Mouse (Mus musculus): ENCODE measurements around the gene Cnot6. TPM values are rescaled to one million over a fixed set of nuclear protein-coding genes. Genes with fewer than 3 reads are reported as not detected.

Cnot6 gene
- polyA plus RNA-seq, 1 experiment from 2014 or later, result 61.9 TPM

- 61% methylated on average over 4 of the region's 4 CpGs for WGBS
- ATAC-seq (ENCODE audit: borderline replicate concordance, extremely low read depth, low FRiP score, low TSS enrichment), result no peak
- Histone ChIP-seq H3K4me2 (no peak overlapping the region), H3K27ac (no peak overlapping the region), H3K4me3 (no peak overlapping the region), H3K36me3 (peaks cover 15% of the 10 kb centered on the region), H3K27me3 (no peaks in the 10 kb centered on the region), H3K9ac (no peak overlapping the region), H3K9me3 (no peaks in the 10 kb centered on the region), H3K4me1 (no peaks in the 10 kb centered on the region)
Measured at GRCm38 (mm10) chr11:49665462-49665861, 47.1 kb downstream of the Cnot6 start.

- 76% methylated on average over 12 of the region's 12 CpGs for WGBS
- no peak for ATAC-seq (ENCODE audit: borderline replicate concordance, extremely low read depth, low FRiP score, low TSS enrichment)
- Histone ChIP-seq H3K9me3 (no peaks in the 10 kb centered on the region), H3K36me3 (peaks cover 7% of the 10 kb centered on the region), H3K4me3 (no peak overlapping the region), H3K4me1 (0 out of 2 replicates have a peak, but pooled peaks cover under 1% of the 10 kb centered on the region), H3K9ac (no peak overlapping the region), H3K4me2 (no peak overlapping the region), H3K27me3 (no peaks in the 10 kb centered on the region), H3K27ac (no peak overlapping the region)
Measured at GRCm38 (mm10) chr11:49664262-49665140, 48.0 kb downstream of the Cnot6 start.

GRCm38 (mm10) chr11:49663310-49663709, 49.2 kb downstream of the Cnot6 start, which contains the start of gene Scgb3a1:
TSS of gene Scgb3a1 (plus strand) at chr11:49663610.
- H3K4me1 ChIP-seq, result peaks cover 11% of the 10 kb centered on the region; the same call in 1 of the 2 replicates
- H3K4me3 ChIP-seq, result no peak within 1 kb of the TSS
- WGBS, result 69% methylated on average over 5 of the region's 5 CpGs
- no peak within 1 kb of the TSS for H3K27ac ChIP-seq
- H3K36me3 ChIP-seq, result peaks cover 1% of the 10 kb centered on the region; the same call in 1 of the 2 replicates
- no peak within 1 kb of the TSS for H3K4me2 ChIP-seq
- no peaks in the 10 kb centered on the region for H3K9me3 ChIP-seq
- no peak for ATAC-seq (ENCODE audit: borderline replicate concordance, extremely low read depth, low FRiP score, low TSS enrichment)
- no peaks in the 10 kb centered on the region for H3K27me3 ChIP-seq
- no peak within 1 kb of the TSS for H3K9ac ChIP-seq

DNA sequence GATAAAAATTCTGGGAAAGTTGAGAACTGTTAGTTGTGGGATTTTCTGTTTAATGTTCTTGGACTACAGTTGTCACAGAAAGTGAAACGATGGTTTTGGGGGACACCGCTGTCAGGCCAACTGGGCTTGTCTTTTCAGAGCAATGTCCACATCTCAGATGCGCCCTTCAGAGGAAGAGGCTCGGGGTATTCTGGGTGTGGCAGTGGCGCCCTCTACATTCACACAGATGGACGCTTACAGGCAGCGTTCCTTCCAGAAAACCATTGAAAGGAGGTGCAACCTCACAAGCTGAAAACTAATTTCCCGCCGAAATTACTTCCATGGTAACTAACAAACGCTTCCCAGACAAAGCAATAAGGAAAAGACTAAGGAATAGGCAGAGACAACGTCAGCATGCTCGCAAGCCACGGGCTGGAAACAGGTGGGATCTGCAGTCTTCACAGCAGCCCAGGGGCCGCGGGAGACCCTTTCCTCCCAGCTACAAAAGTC, 50.2 kb downstream of the Cnot6 start:
- no peak overlapping the region for H3K27ac ChIP-seq
- no peaks in the 10 kb centered on the region for H3K9me3 ChIP-seq
- H3K4me3 ChIP-seq, result no peak overlapping the region
- no peak overlapping the region for H3K4me2 ChIP-seq
- no peak for ATAC-seq (ENCODE audit: borderline replicate concordance, extremely low read depth, low FRiP score, low TSS enrichment)
- peaks cover 18% of the 10 kb centered on the region; the same call in 1 of the 2 replicates for H3K4me1 ChIP-seq
- 49% methylated on average over 15 of the region's 15 CpGs for WGBS
- no peaks in the 10 kb centered on the region for H3K36me3 ChIP-seq
- H3K9ac ChIP-seq, result no peak overlapping the region
- no peaks in the 10 kb centered on the region for H3K27me3 ChIP-seq

DNA sequence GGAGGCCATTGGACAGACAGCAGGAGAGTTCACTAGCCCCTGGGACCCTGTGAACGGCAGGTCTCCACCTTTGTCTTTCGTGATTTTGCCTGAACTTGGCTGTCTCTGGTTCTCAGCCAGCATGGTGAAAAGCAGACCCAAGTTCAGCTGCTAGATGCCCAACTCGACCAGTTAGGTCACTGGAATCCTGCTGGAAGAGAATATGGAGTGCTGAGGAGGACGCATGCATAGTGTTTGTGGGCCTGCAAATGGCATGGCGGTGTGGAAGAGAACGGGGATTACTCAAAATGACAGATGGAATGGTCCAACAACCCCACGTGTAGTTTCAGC, 53.1 kb downstream of the Cnot6 start:
- Histone ChIP-seq H3K4me2 (no peak overlapping the region), H3K4me3 (no peak overlapping the region), H3K9me3 (no peaks in the 10 kb centered on the region), H3K27ac (peak overlapping the region; percentile 50), H3K4me1 (peaks cover 18% of the 10 kb centered on the region; the same call in 1 of the 2 replicates), H3K36me3 (no peaks in the 10 kb centered on the region), H3K9ac (no peak overlapping the region), H3K27me3 (no peaks in the 10 kb centered on the region)
- WGBS, result 72% methylated on average over 7 of the region's 7 CpGs
- ATAC-seq (ENCODE audit: borderline replicate concordance, extremely low read depth, low FRiP score, low TSS enrichment), result no peak

- ATAC-seq (ENCODE audit: borderline replicate concordance, extremely low read depth, low FRiP score, low TSS enrichment), result peak; percentile 44; the same call in 1 of the 2 replicates
Measured at GRCm38 (mm10) chr11:49658791-49659469, 53.6 kb downstream of the Cnot6 start.

DNA sequence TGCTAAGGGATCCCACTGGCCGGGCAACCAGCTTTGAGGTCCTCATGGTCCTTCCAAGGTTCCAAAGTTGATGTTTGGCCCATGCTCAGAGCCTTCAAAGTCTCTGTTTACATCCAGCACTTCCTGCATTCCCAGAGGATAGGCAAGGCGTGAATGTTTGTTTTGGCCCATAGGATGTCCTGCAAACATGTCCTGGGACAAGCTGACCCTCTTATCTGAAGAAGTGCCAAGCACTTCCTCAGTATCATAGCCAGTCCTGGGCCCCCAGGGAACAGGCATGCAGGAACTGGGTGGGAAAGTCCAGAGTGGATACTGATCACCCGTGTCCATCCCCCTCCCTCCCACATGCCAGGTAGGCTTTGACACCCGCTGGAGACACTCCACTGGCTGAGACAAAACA, 54.5 kb downstream of the Cnot6 start:
- H3K9me3 ChIP-seq, result no peaks in the 10 kb centered on the region
- H3K9ac ChIP-seq, result no peak overlapping the region
- peaks cover 20% of the 10 kb centered on the region for H3K4me1 ChIP-seq
- no peak for ATAC-seq (ENCODE audit: borderline replicate concordance, extremely low read depth, low FRiP score, low TSS enrichment)
- H3K4me3 ChIP-seq, result no peak overlapping the region
- H3K4me2 ChIP-seq, result no peak overlapping the region
- 53% methylated on average over 4 of the region's 4 CpGs for WGBS
- H3K27me3 ChIP-seq, result no peaks in the 10 kb centered on the region
- H3K36me3 ChIP-seq, result no peaks in the 10 kb centered on the region
- H3K27ac ChIP-seq, result 0 out of 2 replicates have a peak overlapping the region, but pooled peaks have one; percentile 50

More at GRCm38 (mm10) chr11:49658791-49659469, 53.6 kb downstream of the Cnot6 start:
- no peak overlapping the region for H3K4me3 ChIP-seq
- 47% methylated on average over 10 of the region's 10 CpGs for WGBS
- peaks cover 18% of the 10 kb centered on the region; the same call in 1 of the 2 replicates for H3K4me1 ChIP-seq
- H3K9me3 ChIP-seq, result no peaks in the 10 kb centered on the region
- peak overlapping the region; percentile 50 for H3K27ac ChIP-seq
- no peak overlapping the region for H3K9ac ChIP-seq
- no peak overlapping the region for H3K4me2 ChIP-seq
- no peaks in the 10 kb centered on the region for H3K27me3 ChIP-seq
- no peaks in the 10 kb centered on the region for H3K36me3 ChIP-seq

- H3K4me3 ChIP-seq, result no peak overlapping the region
- H3K4me1 ChIP-seq, result peaks cover 26% of the 10 kb centered on the region
- ATAC-seq (ENCODE audit: borderline replicate concordance, extremely low read depth, low FRiP score, low TSS enrichment), result no peak
- no peak overlapping the region for H3K27ac ChIP-seq
- H3K4me2 ChIP-seq, result no peak overlapping the region
- H3K36me3 ChIP-seq, result no peaks in the 10 kb centered on the region
- no peaks in the 10 kb centered on the region for H3K27me3 ChIP-seq
- no peak overlapping the region for H3K9ac ChIP-seq
- no peaks in the 10 kb centered on the region for H3K9me3 ChIP-seq
Measured at GRCm38 (mm10) chr11:49655501-49655900, 57.0 kb downstream of the Cnot6 start.

GRCm38 (mm10) chr11:49654651-49655050, 57.9 kb downstream of the Cnot6 start:
- no peak overlapping the region for H3K27ac ChIP-seq
- 85% methylated on average over 5 of the region's 5 CpGs for WGBS
- no peak for ATAC-seq (ENCODE audit: borderline replicate concordance, extremely low read depth, low FRiP score, low TSS enrichment)
- H3K9ac ChIP-seq, result no peak overlapping the region
- H3K9me3 ChIP-seq, result no peaks in the 10 kb centered on the region
- H3K4me1 ChIP-seq, result peaks cover 26% of the 10 kb centered on the region
- no peaks in the 10 kb centered on the region for H3K36me3 ChIP-seq
- no peaks in the 10 kb centered on the region for H3K27me3 ChIP-seq
- H3K4me2 ChIP-seq, result no peak overlapping the region
- no peak overlapping the region for H3K4me3 ChIP-seq

- no peak overlapping the region for H3K27ac ChIP-seq
- H3K9me3 ChIP-seq, result no peaks in the 10 kb centered on the region
- H3K4me1 ChIP-seq, result peaks cover 12% of the 10 kb centered on the region
- no peak overlapping the region for H3K4me3 ChIP-seq
- peak overlapping the region; percentile 37 for H3K4me2 ChIP-seq
- ATAC-seq (ENCODE audit: borderline replicate concordance, extremely low read depth, low FRiP score, low TSS enrichment), result no peak
- 32% methylated on average over 11 of the region's 11 CpGs for WGBS
- H3K27me3 ChIP-seq, result no peaks in the 10 kb centered on the region
- H3K9ac ChIP-seq, result no peak overlapping the region
- no peaks in the 10 kb centered on the region for H3K36me3 ChIP-seq
Measured at GRCm38 (mm10) chr11:49653079-49653408, 59.5 kb downstream of the Cnot6 start.

DNA sequence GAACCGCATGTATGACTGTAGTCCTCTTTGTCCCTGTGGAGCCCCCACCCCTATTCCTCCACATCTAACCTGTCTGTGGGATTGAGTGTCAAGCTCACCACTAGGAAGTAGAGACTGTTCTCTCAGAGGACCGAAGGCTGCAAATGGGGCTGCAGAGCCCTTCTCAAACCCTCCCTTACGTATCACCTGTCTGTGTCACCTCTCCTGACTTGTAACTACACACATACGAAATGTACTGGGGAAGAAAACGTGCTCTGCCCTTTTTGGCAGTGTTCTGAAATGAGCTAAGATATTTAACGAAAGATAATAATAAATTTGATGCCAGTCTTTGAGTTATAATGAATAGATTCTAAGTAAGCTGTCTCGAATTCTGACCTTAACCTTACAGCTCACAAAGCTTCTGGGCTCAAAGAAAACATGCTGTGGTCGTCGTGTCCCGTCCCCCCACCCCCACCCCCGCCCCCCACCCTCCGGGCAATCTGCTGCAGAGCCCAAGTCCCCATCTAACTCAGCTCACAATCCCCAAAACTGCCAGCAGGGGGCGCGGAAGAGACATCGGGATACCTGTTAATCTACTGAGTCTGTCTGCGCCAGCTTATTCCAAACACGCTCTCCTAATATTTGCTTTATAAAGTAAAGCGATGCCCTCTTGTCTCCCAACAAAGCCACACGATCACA, 60.0 kb downstream of the Cnot6 start:
- Histone ChIP-seq H3K4me1 (peaks cover 9% of the 10 kb centered on the region), H3K27me3 (no peaks in the 10 kb centered on the region), H3K4me2 (peak overlapping the region; percentile 37), H3K9me3 (no peaks in the 10 kb centered on the region), H3K4me3 (no peak overlapping the region), H3K36me3 (no peaks in the 10 kb centered on the region), H3K27ac (no peak overlapping the region), H3K9ac (no peak overlapping the region)
- 20% methylated on average over 19 of the region's 19 CpGs for WGBS
- ATAC-seq (ENCODE audit: borderline replicate concordance, extremely low read depth, low FRiP score, low TSS enrichment), result no peak
